Mouse (Mus musculus): ENCODE results near the gene Yaf2.

GRCm38 (mm10) chr15:93262818-93263217, 73.9 kb downstream of the Yaf2 start:
- TF ChIP-seq CTCF (IDR thresholded peaks at IDR 0.05; ENCODE audit: control insufficient read depth, insufficient read depth, low read length) (peak; percentile 24; the same call in 1 of the 2 replicates), POLR2A (IDR thresholded peaks at IDR 0.05; ENCODE audit: borderline replicate concordance, control insufficient read depth, low read depth, low read length) (no peak)
